Mouse (Mus musculus) forebrain, embryonic 15.5 days (tissue): ENCODE data around the gene Prlr. TPM values are rescaled to one million over a fixed set of nuclear protein-coding genes. Genes with fewer than 3 reads are reported as not detected.

Source experiments
- ATAC-seq: fragments of 200-750 bp; cut with Nextera tagmentation; replicated peaks from 2 replicates; pipeline ENCODE4 v1.8.0; 2017; ENCODE audit warnings: mild to moderate bottlenecking, moderate TSS enrichment, moderate library complexity
- H3K27ac ChIP-seq: fragments of 300-500 bp; sonication (generic); replicated peaks from 2 replicates; pipeline ENCODE4 v1.5.1; 2015; ENCODE audit warnings: mild to moderate bottlenecking, inconsistent platforms
- H3K27me3 ChIP-seq: fragments of 300-500 bp; sonication (generic); 2 replicates; pipeline ENCODE4 v1.6.1; 2015; ENCODE audit warnings: inconsistent platforms
- H3K36me3 ChIP-seq: fragments of 300-500 bp; sonication (generic); 2 replicates; pipeline ENCODE4 v1.6.1; 2015; ENCODE audit warnings: mild to moderate bottlenecking, inconsistent platforms
- H3K4me1 ChIP-seq: fragments of 300-500 bp; sonication (generic); 2 replicates; pipeline ENCODE4 v1.6.1; 2015; ENCODE audit warnings: inconsistent platforms
- H3K4me2 ChIP-seq: fragments of 300-500 bp; sonication (generic); replicated peaks from 2 replicates; pipeline ENCODE4 v1.6.1; 2015; ENCODE audit warnings: mild to moderate bottlenecking, inconsistent platforms
- H3K4me3 ChIP-seq: fragments of 300-500 bp; sonication (generic); 2 replicates; pipeline ENCODE4 v1.5.1; 2015; ENCODE audit warnings: mild to moderate bottlenecking, inconsistent platforms
- H3K9ac ChIP-seq: fragments of 300-500 bp; sonication (generic); replicated peaks from 2 replicates; pipeline ENCODE4 v1.6.1; 2015; ENCODE audit warnings: mild to moderate bottlenecking, inconsistent platforms
- H3K9me3 ChIP-seq: fragments of 300-500 bp; sonication (generic); 2 replicates; pipeline ENCODE4 v1.6.1; 2016; ENCODE audit warnings: inconsistent platforms
- WGBS: fragments of 180-500 bp; shearing (Covaris S2); methylation state at CpG from one replicate; pipeline ENCODE4 v1.1.7; 2015; ENCODE audit warnings: mixed read lengths; 5-methylcytosine and 5-hydroxymethylcytosine counted together
- polyA plus RNA-seq: library from polyadenylated mRNA; unstranded; fragments of >200 nt; fragmentation: Nextera tagmentation; extraction: Ambion mirVana; gene quantifications from 2 replicates; pipeline ENCODE4 v1.2.1, GENCODE M21; 2015

Gene Prlr
- 0.57 and 0.72 TPM in 2 replicates for polyA plus RNA-seq

DNA sequence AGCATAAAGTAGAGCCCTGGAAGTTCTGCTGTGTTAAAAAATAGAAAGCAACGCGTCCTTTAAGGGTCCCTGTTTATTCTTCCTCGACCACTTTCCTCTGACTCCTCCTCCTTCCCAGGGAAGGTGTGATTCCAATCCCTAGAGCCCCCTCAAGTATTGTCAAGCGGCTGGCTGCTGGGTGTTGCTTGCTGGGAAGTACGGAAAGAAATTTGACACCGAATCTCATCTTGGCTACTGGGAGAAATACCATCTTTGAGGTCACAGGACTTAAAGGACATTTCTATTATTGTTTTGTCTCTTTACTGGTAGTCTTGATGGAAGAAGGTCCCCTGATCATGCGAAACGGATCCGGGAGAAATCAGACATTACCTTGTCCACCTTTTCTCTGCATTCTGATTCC, at the start of gene Prlr:
TSS of gene Prlr (plus strand) at position 156 of the 400 bp plus-strand sequence.
- Histone ChIP-seq H3K4me3 (peak within 1 kb of the TSS; percentile 38), H3K9me3 (no peaks in the 10 kb centered on the region), H3K27ac (no peak within 1 kb of the TSS), H3K9ac (peak within 1 kb of the TSS; percentile 27), H3K4me1 (peaks cover 7% of the 10 kb centered on the region; the same call in 1 of the 2 replicates), H3K36me3 (no peaks in the 10 kb centered on the region), H3K27me3 (no peaks in the 10 kb centered on the region), H3K4me2 (peak within 1 kb of the TSS; percentile 62)
- no peak; the same call in 1 of the 2 replicates for ATAC-seq
- WGBS: 4% methylated on average over 9 of the region's 9 CpGs

DNA sequence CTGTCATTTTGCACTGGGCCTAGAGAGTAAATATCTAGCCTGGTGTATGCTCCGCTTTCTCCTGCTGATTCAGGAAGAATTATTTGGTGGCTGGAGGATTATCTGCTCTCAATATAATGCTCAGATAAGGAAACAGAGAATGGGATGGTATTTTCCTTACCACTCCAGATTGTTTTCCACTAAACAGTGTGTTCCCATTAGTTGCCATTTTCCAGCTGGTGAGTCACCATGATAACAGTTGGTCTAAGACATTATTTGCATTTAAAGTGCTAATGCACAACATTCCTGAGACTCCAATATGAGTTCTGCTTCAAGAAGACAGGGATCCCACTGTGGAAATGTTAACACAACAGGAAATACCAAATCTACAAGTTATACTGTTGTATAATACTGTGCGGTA, 43.3 kb upstream of the Prlr start:
- H3K9me3 ChIP-seq: no peaks in the 10 kb centered on the region
- no peaks in the 10 kb centered on the region for H3K36me3 ChIP-seq
- WGBS: over 99% methylated on average over 2 of the region's 2 CpGs
- no peak for ATAC-seq
- H3K4me2 ChIP-seq: no peak overlapping the region
- H3K9ac ChIP-seq: no peak overlapping the region
- H3K27ac ChIP-seq: no peak overlapping the region
- H3K4me3 ChIP-seq: no peak overlapping the region
- no peaks in the 10 kb centered on the region for H3K27me3 ChIP-seq
- no peaks in the 10 kb centered on the region for H3K4me1 ChIP-seq

- Histone ChIP-seq H3K4me3 (no peak overlapping the region), H3K27ac (no peak overlapping the region), H3K9ac (no peak overlapping the region), H3K4me2 (no peak overlapping the region), H3K9me3 (no peaks in the 10 kb centered on the region), H3K27me3 (no peaks in the 10 kb centered on the region), H3K4me1 (no peaks in the 10 kb centered on the region), H3K36me3 (no peaks in the 10 kb centered on the region)
- no peak for ATAC-seq
- 62% methylated on average over 4 of the region's 4 CpGs for WGBS
These were observed 42.1 kb upstream of the Prlr start for GRCm38 (mm10) chr15:10134889-10135288.

DNA sequence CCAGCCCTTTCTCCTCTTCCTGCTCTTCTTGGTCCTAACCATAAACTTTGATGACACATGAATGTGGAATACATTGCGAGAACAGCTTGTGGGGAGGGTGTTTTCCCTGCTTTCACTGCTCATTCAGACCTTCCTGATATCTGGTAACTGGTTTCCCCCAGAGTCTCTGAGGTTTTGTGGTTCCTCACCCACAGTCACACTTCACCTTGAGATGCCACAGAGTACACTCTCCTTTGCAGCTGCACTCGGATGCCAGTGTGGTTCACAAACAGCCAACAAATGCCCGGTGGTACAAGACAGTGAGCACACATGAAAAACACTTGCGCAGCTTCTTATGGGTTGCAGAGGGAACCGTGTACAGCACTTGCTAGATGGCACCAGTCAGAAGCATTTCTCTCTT, 32.5 kb upstream of the Prlr start:
- 93% methylated on average over 5 of the region's 5 CpGs for WGBS

DNA sequence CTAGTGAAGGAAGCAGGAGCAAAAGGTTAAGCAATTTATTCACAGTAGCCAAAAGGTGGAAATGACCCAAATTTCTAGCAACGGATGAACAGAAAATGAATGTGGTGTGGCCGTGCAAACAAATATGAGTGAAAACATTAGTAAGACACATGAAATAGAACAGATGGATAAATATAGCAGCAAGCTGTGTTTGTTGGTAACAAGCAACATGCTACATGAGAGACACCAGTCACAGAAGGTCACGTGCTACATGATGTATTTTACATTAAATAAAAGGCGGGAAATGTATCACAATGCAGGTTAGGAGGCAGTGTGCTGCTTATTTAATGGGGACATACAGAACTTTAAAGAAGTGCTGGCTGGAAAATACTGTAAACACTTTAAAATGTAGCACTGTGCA, 28.8 kb upstream of the Prlr start:
- no peak overlapping the region for H3K4me2 ChIP-seq
- no peak for ATAC-seq
- no peak overlapping the region for H3K4me3 ChIP-seq
- no peaks in the 10 kb centered on the region for H3K36me3 ChIP-seq
- no peak overlapping the region for H3K27ac ChIP-seq
- H3K4me1 ChIP-seq: no peaks in the 10 kb centered on the region
- WGBS: 66% methylated on average over 4 of the region's 4 CpGs
- no peak overlapping the region for H3K9ac ChIP-seq
- no peaks in the 10 kb centered on the region for H3K9me3 ChIP-seq
- no peaks in the 10 kb centered on the region for H3K27me3 ChIP-seq

More for the DNA sequence above, 32.5 kb upstream of the Prlr start:
- H3K27ac ChIP-seq: no peak overlapping the region
- H3K4me1 ChIP-seq: no peaks in the 10 kb centered on the region
- no peaks in the 10 kb centered on the region for H3K36me3 ChIP-seq
- no peak overlapping the region for H3K4me2 ChIP-seq
- no peaks in the 10 kb centered on the region for H3K9me3 ChIP-seq
- ATAC-seq: no peak
- H3K9ac ChIP-seq: no peak overlapping the region
- H3K4me3 ChIP-seq: no peak overlapping the region
- no peaks in the 10 kb centered on the region for H3K27me3 ChIP-seq

- H3K27ac ChIP-seq: no peak overlapping the region
- H3K36me3 ChIP-seq: no peaks in the 10 kb centered on the region
- no peak overlapping the region for H3K9ac ChIP-seq
- ATAC-seq: no peak
- H3K4me3 ChIP-seq: no peak overlapping the region
- H3K4me2 ChIP-seq: no peak overlapping the region
- H3K27me3 ChIP-seq: no peaks in the 10 kb centered on the region
- H3K9me3 ChIP-seq: no peaks in the 10 kb centered on the region
- H3K4me1 ChIP-seq: no peaks in the 10 kb centered on the region
- WGBS: 90% methylated on average over 2 of the region's 2 CpGs
These were observed 16.4 kb upstream of the Prlr start for GRCm38 (mm10) chr15:10160663-10161062.

DNA sequence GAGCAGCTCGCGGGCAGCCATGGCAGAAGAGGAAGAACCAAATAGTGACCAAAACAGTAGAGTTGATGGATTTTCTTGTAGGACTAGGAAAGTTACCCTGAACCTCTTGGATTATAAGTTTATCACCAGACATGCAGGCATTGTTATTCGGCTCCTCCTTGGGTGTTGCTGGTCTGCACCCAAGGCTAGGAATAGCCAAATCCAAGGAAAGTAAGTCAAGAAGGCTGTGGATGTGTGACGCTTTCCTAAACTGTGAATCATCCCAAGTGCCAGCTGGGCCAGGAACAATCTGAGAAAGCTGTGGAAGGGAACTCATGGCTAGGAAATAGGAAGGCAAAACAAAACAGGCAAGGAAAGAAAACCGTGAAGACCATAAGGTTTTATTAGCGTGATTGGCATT, 2.0 kb upstream of the Prlr start:
- no peaks in the 10 kb centered on the region for H3K36me3 ChIP-seq
- H3K27ac ChIP-seq: no peak overlapping the region
- no peaks in the 10 kb centered on the region for H3K9me3 ChIP-seq
- H3K27me3 ChIP-seq: no peaks in the 10 kb centered on the region
- 84% methylated on average over 6 of the region's 6 CpGs for WGBS
- no peak overlapping the region for H3K4me3 ChIP-seq
- H3K4me1 ChIP-seq: peaks cover 7% of the 10 kb centered on the region; the same call in 1 of the 2 replicates
- H3K9ac ChIP-seq: no peak overlapping the region
- H3K4me2 ChIP-seq: no peak overlapping the region
- ATAC-seq: no peak

- Histone ChIP-seq H3K36me3 (no peaks in the 10 kb centered on the region), H3K4me3 (no peak overlapping the region), H3K9me3 (no peaks in the 10 kb centered on the region), H3K4me1 (peaks cover 7% of the 10 kb centered on the region; the same call in 1 of the 2 replicates), H3K27me3 (no peaks in the 10 kb centered on the region), H3K4me2 (no peak overlapping the region), H3K9ac (no peak overlapping the region), H3K27ac (no peak overlapping the region)
- 88% methylated on average over 7 of the region's 7 CpGs for WGBS
- ATAC-seq: no peak
These were observed 1.4 kb upstream of the Prlr start for GRCm38 (mm10) chr15:10175656-10176055.

GRCm38 (mm10) chr15:10177519-10178130, 587 bp downstream of the Prlr start:
- 1% methylated on average over 30 of the region's 30 CpGs for WGBS
- Histone ChIP-seq H3K27me3 (no peaks in the 10 kb centered on the region), H3K4me3 (peak overlapping the region; percentile 38), H3K27ac (no peak overlapping the region), H3K9me3 (no peaks in the 10 kb centered on the region), H3K9ac (peak overlapping the region; percentile 27), H3K4me2 (peak overlapping the region; percentile 62), H3K36me3 (no peaks in the 10 kb centered on the region), H3K4me1 (peaks cover 7% of the 10 kb centered on the region; the same call in 1 of the 2 replicates)
- peak; percentile 70 for ATAC-seq

GRCm38 (mm10) chr15:10178131-10178566, 1.1 kb downstream of the Prlr start:
- no peaks in the 10 kb centered on the region for H3K36me3 ChIP-seq
- WGBS: 4% methylated on average over 10 of the region's 10 CpGs
- peak overlapping the region; percentile 27; the same call in 1 of the 2 replicates for H3K9ac ChIP-seq
- peaks cover 7% of the 10 kb centered on the region; the same call in 1 of the 2 replicates for H3K4me1 ChIP-seq
- peak overlapping the region; percentile 38 for H3K4me3 ChIP-seq
- H3K27me3 ChIP-seq: no peaks in the 10 kb centered on the region
- no peaks in the 10 kb centered on the region for H3K9me3 ChIP-seq
- peak overlapping the region; percentile 62 for H3K4me2 ChIP-seq
- H3K27ac ChIP-seq: no peak overlapping the region
- ATAC-seq: peak; percentile 66

DNA sequence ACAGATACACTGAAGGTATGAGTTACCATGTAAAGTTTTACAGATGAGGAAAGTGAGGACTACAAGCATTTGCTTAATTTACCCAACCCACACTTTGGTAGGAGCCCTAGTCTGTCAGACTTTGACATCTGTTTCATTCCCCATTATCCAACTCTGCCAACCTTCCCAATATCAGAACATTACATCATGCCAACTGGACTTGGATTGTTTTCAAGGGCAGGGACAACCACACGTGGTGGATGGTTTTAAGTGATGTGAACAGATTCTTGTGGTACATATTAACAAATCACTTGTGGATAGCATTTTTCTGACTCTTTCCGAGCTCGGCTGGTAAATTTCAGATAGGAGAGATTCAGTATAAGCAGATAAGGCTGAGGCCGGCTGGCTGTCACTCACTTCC, 3.7 kb downstream of the Prlr start:
- H3K9me3 ChIP-seq: no peaks in the 10 kb centered on the region
- H3K4me1 ChIP-seq: peaks cover 7% of the 10 kb centered on the region; the same call in 1 of the 2 replicates
- H3K36me3 ChIP-seq: no peaks in the 10 kb centered on the region
- no peak overlapping the region for H3K4me3 ChIP-seq
- no peak overlapping the region for H3K9ac ChIP-seq
- no peaks in the 10 kb centered on the region for H3K27me3 ChIP-seq
- H3K4me2 ChIP-seq: no peak overlapping the region
- H3K27ac ChIP-seq: no peak overlapping the region
- 81% methylated on average over 4 of the region's 4 CpGs for WGBS
- no peak for ATAC-seq

DNA sequence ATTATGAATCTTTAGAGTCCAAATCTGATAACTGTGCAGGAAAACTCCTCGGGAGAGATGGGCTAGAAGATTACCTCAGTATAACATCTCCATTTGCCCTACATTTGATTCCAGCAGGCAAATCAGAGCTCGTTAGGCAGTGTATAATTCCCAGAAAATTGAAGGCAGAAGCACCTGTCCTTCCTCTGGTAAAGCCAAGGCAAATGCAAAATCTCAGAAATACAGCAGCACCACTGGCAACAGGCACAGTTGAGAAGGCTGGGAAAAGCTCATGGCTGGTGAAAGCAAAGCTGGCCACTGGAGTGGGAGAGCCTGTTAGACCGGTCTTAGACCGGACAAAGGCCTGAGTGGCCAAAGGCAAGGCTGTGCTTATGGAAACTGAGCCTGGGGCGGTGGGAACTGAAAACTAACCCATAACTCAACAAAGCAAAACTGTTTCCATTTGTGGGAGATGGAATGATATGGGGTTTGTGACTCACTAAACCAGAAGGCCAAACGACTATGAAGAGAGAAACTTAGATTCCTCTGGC, 15.1 kb downstream of the Prlr start:
- no peak overlapping the region for H3K27ac ChIP-seq
- no peak overlapping the region for H3K4me3 ChIP-seq
- H3K4me2 ChIP-seq: no peak overlapping the region
- H3K27me3 ChIP-seq: no peaks in the 10 kb centered on the region
- no peak overlapping the region for H3K9ac ChIP-seq
- ATAC-seq: no peak
- 83% methylated on average over 6 of the region's 6 CpGs for WGBS
- no peaks in the 10 kb centered on the region for H3K36me3 ChIP-seq
- no peaks in the 10 kb centered on the region for H3K4me1 ChIP-seq
- H3K9me3 ChIP-seq: no peaks in the 10 kb centered on the region

GRCm38 (mm10) chr15:10200991-10201390, 24.0 kb downstream of the Prlr start:
- ATAC-seq: no peak

More at GRCm38 (mm10) chr15:10200991-10201390, 24.0 kb downstream of the Prlr start:
- Histone ChIP-seq H3K9ac (no peak overlapping the region), H3K9me3 (no peaks in the 10 kb centered on the region), H3K27ac (no peak overlapping the region), H3K4me3 (no peak overlapping the region), H3K36me3 (no peaks in the 10 kb centered on the region), H3K27me3 (no peaks in the 10 kb centered on the region), H3K4me1 (no peaks in the 10 kb centered on the region), H3K4me2 (no peak overlapping the region)
- 92% methylated on average over 5 of the region's 5 CpGs for WGBS
